Mouse (Mus musculus) lung, embryonic 14.5 days (tissue): ENCODE data around the gene Hamp2. TPM values are rescaled to one million over a fixed set of nuclear protein-coding genes. Genes with fewer than 3 reads are reported as not detected.
A peak's percentile ranks its signal among the peaks of the same experiment; 100 is the strongest.
"Not testable (repeated sequence)": the region's sequence is repeated elsewhere in the genome, so short reads cannot be mapped to it uniquely, and the experiment has no call there.

Source experiments
- ATAC-seq: fragments of 200-750 bp; cut with Nextera tagmentation; 2 replicates; pipeline ENCODE4 v1.8.0; 2017; ENCODE audit warnings: mild to moderate bottlenecking, moderate TSS enrichment, moderate library complexity; ENCODE audit not compliant: insufficient read depth
- DNase-seq: peaks from one replicate; pipeline ENCODE4 v3.0.0-alpha.2; 2015
- H3K27ac ChIP-seq: fragments of 300-500 bp; sonication (generic); 2 replicates; pipeline ENCODE4 v1.5.1; 2014; ENCODE audit warnings: low read depth, mild to moderate bottlenecking, moderate library complexity
- H3K27me3 ChIP-seq: fragments of 300-500 bp; sonication (generic); 2 replicates; pipeline ENCODE4 v1.6.1; 2014; ENCODE audit warnings: low read length, control low read depth; ENCODE audit not compliant: insufficient read depth
- H3K36me3 ChIP-seq: fragments of 300-500 bp; sonication (generic); 2 replicates; pipeline ENCODE4 v1.6.1; 2014; ENCODE audit warnings: control low read depth; ENCODE audit not compliant: insufficient read depth
- H3K4me1 ChIP-seq: fragments of 300-500 bp; sonication (generic); 2 replicates; pipeline ENCODE4 v1.6.1; 2014; ENCODE audit warnings: antibody characterized with exemption, control low read depth; ENCODE audit not compliant: insufficient read depth
- H3K4me2 ChIP-seq: fragments of 300-500 bp; sonication (generic); 2 replicates; pipeline ENCODE4 v1.6.1; 2014; ENCODE audit warnings: mild to moderate bottlenecking
- H3K4me3 ChIP-seq: fragments of 300-500 bp; sonication (generic); 2 replicates; pipeline ENCODE4 v1.5.1; 2014; ENCODE audit warnings: low read depth, low read length
- H3K9ac ChIP-seq: fragments of 300-500 bp; sonication (generic); 2 replicates; pipeline ENCODE4 v1.6.1; 2014
- H3K9me3 ChIP-seq: fragments of 300-500 bp; sonication (generic); 2 replicates; pipeline ENCODE4 v1.6.1; 2016; ENCODE audit warnings: low read depth, low read length, control low read depth
- CTCF ChIP-seq: IDR thresholded peaks from 2 replicates; pipeline ENCODE4 v1.5.1; 2016; ENCODE audit warnings: antibody characterized with exemption, low read depth
- WGBS: fragments of 180-500 bp; shearing (Covaris S2); extraction: QIAGEN DNeasy Blood & Tissue Kit; methylation state at CpG from one replicate; pipeline ENCODE4 v1.1.7; 2014; 5-methylcytosine and 5-hydroxymethylcytosine counted together
- polyA plus RNA-seq: library from polyadenylated mRNA; unstranded; fragments of >200 nt; fragmentation: Nextera tagmentation; extraction: Ambion mirVana; gene quantifications from 2 replicates; pipeline ENCODE4 v1.2.1, GENCODE M21; 2014

Hamp2 gene
- polyA plus RNA-seq: not detected in 2 replicates

DNA sequence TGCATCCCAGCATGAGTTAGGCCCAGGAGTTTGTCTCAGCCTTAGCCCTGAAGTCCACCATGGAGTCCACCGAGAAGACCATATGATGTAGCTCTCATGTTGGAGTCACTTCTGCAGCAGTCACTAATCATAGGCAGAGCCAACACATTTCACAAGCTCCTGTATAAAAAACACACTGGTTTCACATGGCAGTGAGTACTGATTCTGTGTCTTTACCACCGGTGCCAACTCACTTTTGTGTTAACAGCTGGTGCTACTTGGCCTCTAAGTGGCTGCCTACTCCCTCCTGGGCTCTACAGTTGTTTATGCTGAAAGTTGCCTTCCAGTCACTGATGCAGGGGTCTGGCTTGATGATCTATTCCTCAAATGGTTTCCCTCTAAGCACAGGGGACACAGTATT lies at the start of gene Hamp2:
Gene Hamp2 (minus strand): TSS at position 101 of the 400 bp plus-strand sequence.
- 85% methylated on average over 2 of the region's 2 CpGs for WGBS
- not testable (repeated sequence) for H3K9me3 ChIP-seq, H3K27ac ChIP-seq, H3K36me3 ChIP-seq, H3K9ac ChIP-seq, H3K27me3 ChIP-seq, H3K4me2 ChIP-seq, H3K4me1 ChIP-seq, H3K4me3 ChIP-seq, DNase-seq, ATAC-seq

DNA sequence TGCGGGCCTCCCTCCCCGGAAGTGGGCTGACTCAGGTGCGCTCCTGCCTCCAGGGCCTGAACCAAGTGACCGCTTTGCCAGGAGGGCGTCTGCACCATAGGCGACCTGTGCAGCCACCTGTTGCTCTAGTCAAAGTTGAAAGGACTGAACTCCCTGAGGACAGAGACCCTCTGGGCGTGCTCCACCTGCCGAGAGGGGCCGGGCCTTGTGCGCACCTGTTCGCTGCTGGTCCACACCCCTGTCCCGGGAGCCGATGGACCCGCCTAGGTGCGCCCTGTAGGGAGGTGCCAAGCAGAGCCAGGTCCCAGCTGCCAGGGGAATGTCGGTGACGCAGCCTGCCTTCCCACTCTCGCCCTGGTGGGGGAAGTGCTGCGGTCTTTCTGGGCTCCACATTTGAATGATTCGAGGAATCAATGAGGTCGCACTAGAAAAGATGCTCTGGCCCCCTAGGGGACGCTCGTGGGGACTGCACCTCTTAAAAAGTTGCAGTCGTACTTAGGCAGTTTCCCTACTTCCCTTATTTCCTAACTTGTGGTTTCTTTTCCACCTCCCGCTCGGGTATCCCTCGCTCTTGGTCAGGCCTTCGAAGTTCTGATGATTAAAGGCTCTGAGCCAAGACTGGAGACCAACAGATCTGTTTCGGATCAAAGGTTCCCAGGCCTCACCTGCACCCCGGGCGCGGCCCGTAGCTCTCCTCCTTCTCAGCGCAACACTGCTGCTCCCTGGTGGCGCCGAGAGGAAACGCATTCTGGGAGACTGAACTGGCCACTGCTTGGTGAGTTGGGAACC lies 49.2 kb upstream of the Hamp2 start, which contains the start of gene Fam187b:
Gene Fam187b (plus strand): TSS at position 290 of the 789 bp plus-strand sequence.
- peak within 1 kb of the TSS; percentile 91 for H3K27ac ChIP-seq
- peak within 1 kb of the TSS; percentile 55 for H3K4me2 ChIP-seq
- peak within 1 kb of the TSS; percentile 68 for H3K9ac ChIP-seq
- ATAC-seq: peak; percentile 92
- H3K4me3 ChIP-seq: peak within 1 kb of the TSS; percentile 49
- H3K27me3 ChIP-seq: peaks cover 13% of the 10 kb centered on the region
- no peaks in the 10 kb centered on the region for H3K9me3 ChIP-seq
- TF ChIP-seq CTCF: peak; percentile 87
- peak; percentile 92 for DNase-seq
- no peaks in the 10 kb centered on the region; the same call in 1 of the 2 replicates for H3K36me3 ChIP-seq
- no peaks in the 10 kb centered on the region for H3K4me1 ChIP-seq
- under 1% methylated on average over 37 of the region's 37 CpGs for WGBS

DNA sequence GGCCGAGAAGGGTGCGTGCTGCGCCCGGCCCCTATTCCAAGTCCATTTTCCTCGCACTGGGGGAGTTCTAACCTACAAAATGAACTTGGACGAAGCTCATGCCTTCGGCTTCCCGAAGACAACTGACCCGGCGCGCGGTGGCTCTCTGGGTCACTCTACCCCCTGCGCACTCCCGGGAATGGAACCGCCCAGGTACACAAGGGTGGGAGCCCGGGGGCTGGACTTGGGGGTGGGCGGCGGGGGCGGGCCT lies 48.7 kb upstream of the Hamp2 start, which contains the start of gene Lsr:
Gene Lsr (minus strand): TSS at position 214 of the 250 bp plus-strand sequence.
- DNase-seq (peak; percentile 74), ATAC-seq (no peak; the same call in 1 of the 2 replicates)
- peak within 1 kb of the TSS; percentile 49 for H3K4me3 ChIP-seq
- H3K27me3 ChIP-seq: peaks cover 13% of the 10 kb centered on the region
- 0% methylated on average over 19 of the region's 19 CpGs for WGBS
- H3K36me3 ChIP-seq: peaks cover 4% of the 10 kb centered on the region; the same call in 1 of the 2 replicates
- no peak for TF ChIP-seq CTCF
- no peaks in the 10 kb centered on the region for H3K4me1 ChIP-seq
- peak within 1 kb of the TSS; percentile 91 for H3K27ac ChIP-seq
- H3K9me3 ChIP-seq: no peaks in the 10 kb centered on the region
- peak within 1 kb of the TSS; percentile 68 for H3K9ac ChIP-seq
- peak within 1 kb of the TSS; percentile 55 for H3K4me2 ChIP-seq

- 4% methylated on average over 41 of the region's 41 CpGs for WGBS
- ATAC-seq: peak; percentile 41
- Histone ChIP-seq H3K9me3 (no peaks in the 10 kb centered on the region), H3K4me2 (peak overlapping the region; percentile 55), H3K36me3 (peaks cover 4% of the 10 kb centered on the region; the same call in 1 of the 2 replicates), H3K9ac (peak overlapping the region; percentile 68), H3K27ac (peak overlapping the region; percentile 91), H3K27me3 (peaks cover 13% of the 10 kb centered on the region), H3K4me3 (peak overlapping the region; percentile 49), H3K4me1 (no peaks in the 10 kb centered on the region)
- peak; percentile 24 for DNase-seq
- no peak for TF ChIP-seq CTCF
Observed at GRCm38 (mm10) chr7:30972426-30973250, 48.2 kb upstream of the Hamp2 start.

DNA sequence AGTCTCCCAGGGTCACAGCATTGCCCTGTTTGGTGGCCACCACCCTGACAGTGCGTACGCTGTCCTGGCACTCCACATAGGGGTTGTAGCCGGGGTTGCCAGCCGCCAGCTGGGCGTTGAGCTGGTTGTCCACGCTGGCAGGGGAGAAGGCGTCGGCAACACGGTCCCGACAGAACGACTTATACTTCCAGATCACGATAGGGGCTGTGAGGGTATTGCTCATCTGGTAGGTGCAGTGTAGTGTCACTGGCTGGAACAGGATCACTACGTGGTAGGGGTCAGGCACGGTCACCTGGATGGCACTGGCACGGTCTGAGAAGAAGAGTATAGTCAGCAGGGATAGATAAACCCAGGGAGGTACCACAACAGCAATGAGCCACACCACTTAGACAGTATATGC lies 47.4 kb upstream of the Hamp2 start:
- ATAC-seq (no peak), DNase-seq (no peak)
- 80% methylated on average over 15 of the region's 15 CpGs for WGBS
- H3K27ac ChIP-seq: no peak overlapping the region
- peaks cover 8% of the 10 kb centered on the region; the same call in 1 of the 2 replicates for H3K36me3 ChIP-seq
- H3K4me2 ChIP-seq: peak overlapping the region; percentile 55
- peak overlapping the region; percentile 49 for H3K4me3 ChIP-seq
- no peak for TF ChIP-seq CTCF
- H3K9me3 ChIP-seq: no peaks in the 10 kb centered on the region
- no peaks in the 10 kb centered on the region for H3K4me1 ChIP-seq
- H3K27me3 ChIP-seq: peaks cover 13% of the 10 kb centered on the region
- H3K9ac ChIP-seq: peak overlapping the region; percentile 68

DNA sequence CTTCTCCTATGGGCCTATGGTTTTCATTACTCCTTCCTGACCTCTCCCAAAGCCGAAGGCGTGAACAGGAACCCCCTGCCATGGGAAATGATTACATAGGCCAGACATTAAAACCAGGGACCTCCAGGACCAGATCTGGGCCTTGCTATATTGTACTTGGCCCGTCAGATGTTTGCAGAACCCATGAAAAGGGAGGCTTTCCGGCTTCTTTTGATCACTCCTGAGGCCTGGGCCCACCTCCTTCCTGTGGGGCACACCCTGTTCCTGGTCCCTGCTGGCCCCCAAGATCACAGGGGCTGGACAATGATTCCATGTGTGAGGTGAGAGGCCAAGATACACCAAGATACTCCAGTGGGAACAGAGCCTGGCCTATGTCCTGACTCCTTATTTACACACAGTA lies 44.7 kb upstream of the Hamp2 start:
- no peak for TF ChIP-seq CTCF
- H3K4me1 ChIP-seq: no peaks in the 10 kb centered on the region

GRCm38 (mm10) chr7:30968611-30969010 lies 44.1 kb upstream of the Hamp2 start:
- no peak overlapping the region for H3K27ac ChIP-seq
- DNase-seq (no peak), ATAC-seq (no peak)
- no peak overlapping the region for H3K4me2 ChIP-seq
- H3K36me3 ChIP-seq: peaks cover 8% of the 10 kb centered on the region; the same call in 1 of the 2 replicates
- H3K9me3 ChIP-seq: no peaks in the 10 kb centered on the region
- no peaks in the 10 kb centered on the region for H3K4me1 ChIP-seq
- 93% methylated on average over 8 of the region's 8 CpGs for WGBS
- H3K4me3 ChIP-seq: no peak overlapping the region
- no peak for TF ChIP-seq CTCF
- no peak overlapping the region for H3K9ac ChIP-seq
- H3K27me3 ChIP-seq: peaks cover 13% of the 10 kb centered on the region

More for the DNA sequence above, 44.7 kb upstream of the Hamp2 start:
- H3K9ac ChIP-seq: no peak overlapping the region
- no peak overlapping the region for H3K4me2 ChIP-seq
- H3K9me3 ChIP-seq: no peaks in the 10 kb centered on the region
- no peak overlapping the region for H3K4me3 ChIP-seq
- H3K27ac ChIP-seq: no peak overlapping the region
- DNase-seq (no peak), ATAC-seq (no peak)
- peaks cover 8% of the 10 kb centered on the region; the same call in 1 of the 2 replicates for H3K36me3 ChIP-seq
- 76% methylated on average over 4 of the region's 4 CpGs for WGBS
- H3K27me3 ChIP-seq: peaks cover 13% of the 10 kb centered on the region
